ENCODE assay signal across 24 mouse cellular contexts in genomic region chr15:102619486-102619885, GRCm38 (mm10). TPM values are rescaled to one million over a fixed set of nuclear protein-coding genes. Genes with fewer than 3 reads are reported as not detected.
DNase-seq lines count a peak whose midpoint lies in the region; ATAC-seq and TF ChIP-seq lines count a peak whose summit lies in the region.
"Had no signal": no experiment of that assay in that cellular context is flagged by ENCODE, and none has a peak within 500 bp of the region (broad histone marks: within the 10 kb centered on the region; RNA-seq: fewer than 3 reads in every experiment).

No protein-coding gene starts in this region.

- H3K4me3 ChIP-seq in heart, embryonic 11.5 days (ENCODE audit: low read depth, low read length), result no peak overlapping the region
- no peak overlapping the region for H3K4me3 ChIP-seq in MEL (ENCODE audit: control insufficient read depth in 1 of 2, insufficient read depth in 1 of 2, low read depth in 2 of 2, low read length in 2 of 2)
- H3K4me3 ChIP-seq: embryonic facial prominence, embryonic 10.5 days; embryonic facial prominence, embryonic 12.5 days; forebrain, embryonic 13.5 days; forebrain, embryonic 15.5 days had no signal

- TF ChIP-seq EP300 in MEL (IDR thresholded peaks at IDR 0.05; ENCODE audit: low read depth in 1 of 2, low read length in 2 of 2), result no peak

- no peak for TF ChIP-seq POLR2A in MEL (IDR thresholded peaks at IDR 0.05; ENCODE audit: control insufficient read depth in 1 of 2, insufficient read depth in 1 of 2, low read depth in 1 of 2, low read length in 2 of 2, poor library complexity in 1 of 2)

- peaks cover 8% of the 10 kb centered on the region; the same call in 1 of the 2 replicates for H3K4me1 ChIP-seq in heart, embryonic 11.5 days (ENCODE audit: control insufficient read depth, insufficient read depth, low read length)
- peaks cover 7 to 43% of the 10 kb centered on the region in 2 experiments for H3K4me1 ChIP-seq in MEL (ENCODE audit: control insufficient read depth in 1 of 2, insufficient read depth in 2 of 2, low read length in 2 of 2)

- no peak overlapping the region for H3K4me2 ChIP-seq in heart, embryonic 11.5 days
- H3K4me2 ChIP-seq: embryonic facial prominence, embryonic 12.5 days; forebrain, embryonic 13.5 days; forebrain, embryonic 15.5 days had no signal

- no peak overlapping the region for H3K9ac ChIP-seq in heart, embryonic 11.5 days (ENCODE audit: low read depth, low read length)
- no peak overlapping the region for H3K9ac ChIP-seq in MEL (ENCODE audit: control insufficient read depth, low read depth, low read length, poor library complexity, severe bottlenecking)
- H3K9ac ChIP-seq: embryonic facial prominence, embryonic 12.5 days; forebrain, embryonic 13.5 days; forebrain, embryonic 15.5 days; forebrain, postnatal 0 days had no signal

- peak; percentile 46 for DNase-seq in heart, adult 11 months
- no peak for DNase-seq in MEL (ENCODE audit: low read depth, low spot score)
- peak; percentile 80 for DNase-seq in ZHBTc4 (ENCODE audit: low read depth, low spot score)
- no peak for DNase-seq in right cerebral cortex, postnatal 36 days (ENCODE audit: low spot score in 2 of 2)
- DNase-seq: adrenal gland, adult 8-10 months; adrenal gland, postnatal 14 days; adrenal gland, postnatal 36 days; B cell, adult 2 months; cerebellum, adult 11-12 months; cerebellum, adult 2 months; cerebellum, adult 9-10 months; cerebellum, postnatal 10 days; cerebellum, postnatal 25 days; forebrain, postnatal 0 days had no signal

- no peak for ATAC-seq in heart, embryonic 11.5 days (replicated peaks; ENCODE audit: insufficient number of reproducible peaks, low FRiP score, low TSS enrichment)
- no peak for ATAC-seq in CD4-positive, CD25-positive, alpha-beta regulatory T cell, adult 4 months
- ATAC-seq: activated CD4-positive, CD25-positive, alpha-beta regulatory T cell, adult 4 months; forebrain, embryonic 13.5 days; forebrain, embryonic 15.5 days; forebrain, postnatal 0 days; Patski had no signal

- peaks cover 56% of the 10 kb centered on the region for H3K79me2 ChIP-seq in MEL (ENCODE audit: control insufficient read depth, insufficient read depth, low read length, poor library complexity)

- no peaks in the 10 kb centered on the region for H3K36me3 ChIP-seq in heart, embryonic 11.5 days (ENCODE audit: control insufficient read depth, insufficient read depth, low read length)
- peaks cover 2 to 52% of the 10 kb centered on the region in 2 experiments for H3K36me3 ChIP-seq in MEL (ENCODE audit: control insufficient read depth in 1 of 2, insufficient read depth in 2 of 2, low read length in 2 of 2)
- H3K36me3 ChIP-seq: forebrain, embryonic 15.5 days had no signal

- H3K9me3 ChIP-seq in heart, embryonic 11.5 days (replicated peaks; ENCODE audit: control insufficient read depth, low read length), result no peaks in the 10 kb centered on the region
- no peaks in the 10 kb centered on the region for H3K9me3 ChIP-seq in MEL (replicated peaks; ENCODE audit: insufficient read depth, low read length)
- H3K9me3 ChIP-seq: embryonic facial prominence, embryonic 10.5 days; embryonic facial prominence, embryonic 12.5 days; forebrain, embryonic 13.5 days; forebrain, embryonic 15.5 days had no signal

- H3K27me3 ChIP-seq in heart, embryonic 11.5 days (ENCODE audit: control insufficient read depth, insufficient read depth, low read length), result no peaks in the 10 kb centered on the region
- no peaks in the 10 kb centered on the region for H3K27me3 ChIP-seq in MEL (ENCODE audit: control insufficient read depth in 1 of 2, insufficient read depth in 2 of 2, low read length in 2 of 2)
- H3K27me3 ChIP-seq: embryonic facial prominence, embryonic 12.5 days; forebrain, embryonic 13.5 days; forebrain, embryonic 15.5 days; Patski had no signal

- H3K27ac ChIP-seq in heart, embryonic 11.5 days (ENCODE audit: low read depth, low read length), result no peak overlapping the region
- no peak overlapping the region for H3K27ac ChIP-seq in MEL (ENCODE audit: control insufficient read depth, low read depth, low read length)
- H3K27ac ChIP-seq: embryonic facial prominence, embryonic 10.5 days; embryonic facial prominence, embryonic 12.5 days; forebrain, embryonic 13.5 days; forebrain, embryonic 15.5 days had no signal

- no peak for TF ChIP-seq CTCF in MEL (IDR thresholded peaks at IDR 0.05 in 2 of 3, conservative IDR thresholded peaks at IDR 0.05 in 1 of 3; ENCODE audit: control insufficient read depth in 1 of 3, insufficient read depth in 1 of 3, low read depth in 2 of 3, low read length in 3 of 3, poor library complexity in 1 of 3, severe bottlenecking in 1 of 3)

- TF ChIP-seq RAD21 in MEL (IDR thresholded peaks at IDR 0.05; ENCODE audit: low read depth, low read length), result no peak

- 98% methylated on average over 5 of the region's 5 CpGs for WGBS in heart, embryonic 11.5 days (ENCODE audit: insufficient replicate concordance)

TF ChIP-seq in MEL, 35 proteins besides CTCF, POLR2A, EP300 and RAD21:
- no peak for TF ChIP-seq POLR2AphosphoS5 (IDR thresholded peaks at IDR 0.05; ENCODE audit: borderline replicate concordance, low read depth, low read length)
- peak; percentile 33; the same call in 1 of the 2 replicates for TF ChIP-seq TBP (IDR thresholded peaks at IDR 0.05; ENCODE audit: low read depth, low read length)
- no peak for TF ChIP-seq RCOR1 (IDR thresholded peaks at IDR 0.05; ENCODE audit: low read depth, low read length)
- TF ChIP-seq ETS1 (IDR thresholded peaks at IDR 0.05; ENCODE audit: low read depth, low read length), result no peak

RNA-seq across cellular contexts. Expression of gene Gm28047, which starts 5.4 kb away (rescaled TPM):
- polyA plus RNA-seq in heart, embryonic 11.5 days (2014; fragmentation: Nextera tagmentation; extraction: Ambion mirVana), result not detected in 2 replicates
- 0.20 TPM in 1 of 2 replicates, not detected in the other for total RNA-seq in MEL (2012; rRNA removed)
- polyA plus RNA-seq in MEL (2012; ENCODE audit: insufficient read depth in 1 of 2, insufficient read length in 2 of 2, low read depth in 1 of 2, low replicate concordance in 2 of 2, missing spikeins in 1 of 2), result under 1 TPM in 1 of 2 experiments, not detected in 1; 0.52 TPM
- 1 to 10 TPM in 1 of 2 experiments, not detected in 1; 1.5 TPM for polyA plus RNA-seq in CD4-positive, CD25-positive, alpha-beta regulatory T cell, adult 4 months (2017; shearing (Covaris generic))
- total RNA-seq: adrenal gland, postnatal 14 days; forebrain, postnatal 0 days had no signal
- polyA plus RNA-seq: cerebellum, adult 2 months; cortical plate, adult 2 months; embryonic facial prominence, embryonic 10.5 days; embryonic facial prominence, embryonic 12.5 days; embryonic facial prominence, embryonic 14.5 days; forebrain, embryonic 13.5 days; forebrain, embryonic 15.5 days; Patski had no signal

RNA-seq across cellular contexts. Expression of gene Atf7, which starts 5.8 kb away (rescaled TPM):
- 18.8 and 22.1 TPM in 2 replicates for polyA plus RNA-seq in heart, embryonic 11.5 days (2014; fragmentation: Nextera tagmentation; extraction: Ambion mirVana)
- 10.4 and 12.8 TPM in 2 replicates for total RNA-seq in MEL (2012; rRNA removed)
- polyA plus RNA-seq in MEL (2012; ENCODE audit: insufficient read depth in 1 of 2, insufficient read length in 2 of 2, low read depth in 1 of 2, low replicate concordance in 2 of 2, missing spikeins in 1 of 2), result 10 to 100 TPM in 1 of 2 experiments, not detected in 1; 49.6 TPM
- polyA plus RNA-seq in CD4-positive, CD25-positive, alpha-beta regulatory T cell, adult 4 months (2017; shearing (Covaris generic)), result 10 to 100 TPM; 41.4 to 42.2 TPM

RNA-seq across cellular contexts. Expression of gene Atp5g2, which starts 52.7 kb away (rescaled TPM):
- 76.3 and 82.0 TPM in 2 replicates for polyA plus RNA-seq in heart, embryonic 11.5 days (2014; fragmentation: Nextera tagmentation; extraction: Ambion mirVana)
- 513 and 583 TPM in 2 replicates for total RNA-seq in MEL (2012; rRNA removed)
- 10 to 100 TPM in 1 of 2 experiments, not detected in 1; 59.4 TPM for polyA plus RNA-seq in MEL (2012; ENCODE audit: insufficient read depth in 1 of 2, insufficient read length in 2 of 2, low read depth in 1 of 2, low replicate concordance in 2 of 2, missing spikeins in 1 of 2)
- 10 to 100 TPM; 59.6 to 89.5 TPM for polyA plus RNA-seq in CD4-positive, CD25-positive, alpha-beta regulatory T cell, adult 4 months (2017; shearing (Covaris generic))

Comparison
In these comparisons a context has a peak if more than half of its experiments do, and no peak if none do; other contexts are left out.
1. DNase-seq: peak in heart, adult 11 months (single experiment) and ZHBTc4 (single experiment); none in MEL (single experiment) and right cerebral cortex, postnatal 36 days (0 of 2).